Mouse (Mus musculus) right cerebral cortex, postnatal 36 days (tissue): Measurements from ENCODE around the gene Ptchd4.
A peak's percentile ranks its signal among the peaks of the same experiment; 100 is the strongest.

Experiments
- DNase-seq, 2 experiments: peaks; one replicate each; pipeline ENCODE4 v3.0.0; 2022; ENCODE audit warnings: low spot score in 2 of 2, mixed read lengths in 1 of 2

Ptchd4 gene

GRCm38 (mm10) chr17:42427961-42428360 is 112.2 kb downstream of the Ptchd4 start:
- peak; percentile 37 to 79 for DNase-seq

DNA sequence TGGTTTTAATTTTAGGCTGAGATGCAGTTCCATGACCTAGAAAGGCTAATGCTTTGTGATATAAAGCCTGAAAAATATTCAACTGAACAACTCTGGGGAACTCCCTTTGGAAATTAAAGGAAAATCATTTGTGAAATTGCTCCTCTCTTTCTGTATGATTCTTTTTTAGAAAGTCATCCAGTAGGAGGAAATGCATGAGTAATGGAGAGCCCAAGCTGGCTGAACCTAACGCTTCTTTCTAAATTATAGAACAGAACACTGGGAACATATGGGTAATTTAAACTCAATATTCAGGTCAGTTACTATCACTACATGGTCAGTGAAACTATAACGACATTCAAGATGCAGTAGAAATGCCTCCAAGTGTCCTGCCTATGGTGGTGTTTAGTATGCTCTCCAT is 114.6 kb downstream of the Ptchd4 start:
- DNase-seq, result no peak

DNA sequence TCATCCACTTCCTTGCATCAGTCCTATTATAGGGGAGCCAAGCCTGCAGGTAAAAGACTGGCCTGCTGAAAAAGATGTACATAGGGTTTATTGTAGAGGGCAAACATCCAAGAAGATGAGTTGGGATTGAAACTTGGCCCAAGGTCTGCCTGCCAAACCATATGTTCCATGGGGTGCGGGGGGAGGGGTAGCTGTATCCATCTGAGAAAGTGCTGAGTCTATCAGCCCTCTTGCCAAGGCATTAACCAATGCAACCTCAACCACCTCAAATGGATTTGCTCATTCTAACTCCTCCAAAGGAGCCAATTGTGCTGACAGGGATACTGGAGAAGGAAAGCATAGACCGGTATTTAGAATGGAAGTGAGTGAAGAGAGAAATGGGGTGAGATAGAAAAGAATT is 136.5 kb downstream of the Ptchd4 start:
- DNase-seq, result no peak

DNA sequence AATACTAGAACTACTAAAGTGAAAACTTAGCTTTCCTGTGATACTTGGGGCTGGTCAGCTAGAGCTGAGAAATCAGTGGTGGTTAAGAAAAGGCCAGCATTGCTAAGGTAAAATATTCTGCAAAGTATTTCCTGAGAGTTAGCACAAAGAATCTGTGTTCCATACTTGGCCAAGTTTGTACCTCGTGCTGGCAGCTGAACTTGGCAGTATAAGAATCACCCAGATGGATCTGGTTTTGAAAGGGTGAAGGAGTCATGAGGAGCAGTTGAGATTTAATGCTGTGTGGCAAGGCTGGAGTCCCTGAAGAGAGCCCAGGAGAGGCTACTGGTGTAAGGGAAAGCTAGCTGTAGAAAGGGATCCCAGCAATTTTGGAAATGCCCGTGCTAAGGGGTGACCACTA is 140.7 kb downstream of the Ptchd4 start:
- DNase-seq, result no peak

DNA sequence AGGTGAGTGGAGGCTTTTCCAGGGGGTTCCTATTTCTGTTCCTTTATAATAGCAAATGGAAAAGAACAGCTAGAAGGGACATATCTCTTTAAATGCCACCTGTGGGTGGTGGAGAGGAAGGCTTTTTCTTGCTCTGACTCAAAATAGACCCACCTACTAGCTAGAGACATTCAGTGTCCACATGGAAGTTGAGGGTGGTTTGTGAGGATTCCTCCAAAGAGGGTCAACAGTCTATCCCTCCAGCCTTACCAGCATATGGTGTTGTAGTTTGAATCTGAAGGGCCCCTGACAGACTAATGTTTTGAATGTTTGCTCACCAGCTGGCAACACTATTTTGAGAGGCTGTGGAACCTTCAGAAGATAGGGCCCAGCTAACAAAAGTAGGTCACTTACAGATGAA is 147.0 kb downstream of the Ptchd4 start:
- peak; percentile 20 to 59 for DNase-seq

DNA sequence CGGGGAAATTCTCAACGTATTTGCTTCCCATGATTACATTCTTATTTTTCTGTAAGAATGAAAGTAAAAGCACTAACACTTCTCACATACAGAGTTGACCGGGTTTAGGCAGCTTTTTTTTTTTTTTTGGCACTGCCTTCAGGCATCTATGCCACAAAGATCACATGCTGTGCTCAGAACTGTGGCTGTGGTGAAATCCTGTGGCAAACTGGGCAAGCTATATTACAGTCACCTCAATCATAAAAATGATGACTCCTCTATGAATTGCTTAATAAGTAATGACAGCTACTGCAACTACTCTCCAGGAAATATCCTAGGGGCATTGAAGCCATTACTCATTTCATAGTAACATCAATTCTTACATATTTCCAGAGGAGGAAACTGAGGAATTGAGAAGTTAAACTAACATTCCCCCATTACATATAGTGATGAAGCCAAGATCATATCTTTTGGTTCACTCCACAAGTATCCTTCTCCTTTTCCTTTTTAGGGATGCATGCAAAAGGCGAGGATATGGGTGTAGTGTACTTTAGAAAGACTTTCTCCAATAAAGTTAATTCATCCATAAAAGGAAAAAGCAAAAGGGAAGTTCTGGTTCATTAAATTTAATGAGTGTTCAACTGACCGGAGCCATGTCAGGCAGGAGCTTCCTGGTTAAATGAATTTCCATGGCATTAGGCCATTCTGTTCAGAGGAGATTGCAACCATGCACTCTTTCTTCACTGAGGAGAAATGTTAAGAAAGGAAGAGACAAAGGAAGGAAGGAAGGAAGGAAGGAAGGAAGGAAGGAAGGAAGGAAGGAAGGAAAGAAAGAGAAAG is 164.6 kb downstream of the Ptchd4 start:
- no peak for DNase-seq

- DNase-seq, result no peak
Observed at GRCm38 (mm10) chr17:42509356-42510262, 193.9 kb downstream of the Ptchd4 start.

- no peak for DNase-seq
Observed at GRCm38 (mm10) chr17:42530147-42530546, 214.4 kb downstream of the Ptchd4 start.

DNA sequence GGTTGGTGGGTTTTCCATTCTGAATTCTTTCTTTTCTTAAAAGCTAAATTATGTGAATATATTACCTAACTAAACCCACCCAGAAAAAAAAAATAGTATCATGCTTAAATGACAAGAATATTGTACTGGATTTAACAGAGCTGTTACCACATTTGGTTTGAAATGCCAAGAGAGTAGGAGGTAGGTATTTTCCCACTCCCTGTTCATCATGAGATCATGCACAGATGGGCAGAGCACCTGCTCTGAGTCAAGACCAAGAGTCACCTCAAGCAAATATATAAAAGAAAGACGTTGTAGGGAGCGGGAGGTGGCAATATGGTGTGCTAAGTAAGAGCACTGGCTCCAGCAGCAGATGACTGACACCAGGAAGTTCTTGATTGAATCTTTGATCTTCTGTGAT is 233.8 kb downstream of the Ptchd4 start:
- DNase-seq, result peak; percentile 17 to 18
